Comparison of ENCODE assay signal across 8 mouse cellular contexts in genomic region chr12:101083839-101084195, GRCm38 (mm10). TPM values are rescaled to one million over a fixed set of nuclear protein-coding genes. Genes with fewer than 3 reads are reported as not detected.
A peak's percentile ranks its signal among the peaks of the same experiment; 100 is the strongest.
DNase-seq lines count a peak whose midpoint lies in the region; ATAC-seq and TF ChIP-seq lines count a peak whose summit lies in the region.

No protein-coding gene starts in this region.

- peak overlapping the region; percentile 93 for H3K27ac ChIP-seq in kidney, postnatal 0 days
- H3K27ac ChIP-seq in embryonic facial prominence, embryonic 11.5 days (replicated peaks; ENCODE audit: low read depth, low read length): peak overlapping the region; percentile 95
- peak overlapping the region; percentile 98 for H3K27ac ChIP-seq in intestine, embryonic 16.5 days (ENCODE audit: low read length)
- H3K27ac ChIP-seq in neural tube, embryonic 12.5 days: peak overlapping the region; percentile 98

- H3K9me3 ChIP-seq in kidney, postnatal 0 days (replicated peaks; ENCODE audit: low read length): no peaks in the 10 kb centered on the region
- no peaks in the 10 kb centered on the region for H3K9me3 ChIP-seq in embryonic facial prominence, embryonic 11.5 days (replicated peaks; ENCODE audit: control insufficient read depth, low read length)
- H3K9me3 ChIP-seq in intestine, embryonic 16.5 days (ENCODE audit: control insufficient read depth, low read length): no peaks in the 10 kb centered on the region
- no peaks in the 10 kb centered on the region for H3K9me3 ChIP-seq in neural tube, embryonic 12.5 days

- no peaks in the 10 kb centered on the region for H3K36me3 ChIP-seq in kidney, postnatal 0 days (ENCODE audit: insufficient read depth, low read length)
- H3K36me3 ChIP-seq in embryonic facial prominence, embryonic 11.5 days (replicated peaks; ENCODE audit: control insufficient read depth, insufficient read depth, low read depth, low read length): no peaks in the 10 kb centered on the region; the same call in 1 of the 2 replicates
- no peaks in the 10 kb centered on the region for H3K36me3 ChIP-seq in intestine, embryonic 16.5 days (ENCODE audit: control insufficient read depth, insufficient read depth, low read length)
- H3K36me3 ChIP-seq in neural tube, embryonic 12.5 days: no peaks in the 10 kb centered on the region

- peak overlapping the region; percentile 84 for H3K4me2 ChIP-seq in kidney, postnatal 0 days (ENCODE audit: low read length)
- H3K4me2 ChIP-seq in embryonic facial prominence, embryonic 11.5 days (ENCODE audit: low read depth, low read length): peak overlapping the region; percentile 61
- H3K4me2 ChIP-seq in intestine, embryonic 16.5 days (ENCODE audit: low read depth, low read length): peak overlapping the region; percentile 53
- peak overlapping the region; percentile 82 for H3K4me2 ChIP-seq in neural tube, embryonic 12.5 days (replicated peaks)

- no peak for TF ChIP-seq CTCF in kidney, postnatal 0 days (IDR thresholded peaks at IDR 0.05; ENCODE audit: low read depth)

- H3K4me3 ChIP-seq in kidney, postnatal 0 days (replicated peaks; ENCODE audit: low read depth, low read length): peak overlapping the region; percentile 99
- H3K4me3 ChIP-seq in embryonic facial prominence, embryonic 11.5 days (ENCODE audit: low read depth, low read length): peak overlapping the region; percentile 99
- peak overlapping the region; percentile 94 for H3K4me3 ChIP-seq in intestine, embryonic 16.5 days (ENCODE audit: low read length)
- H3K4me3 ChIP-seq in neural tube, embryonic 12.5 days: peak overlapping the region; percentile 99

- peaks cover 4% of the 10 kb centered on the region; the same call in 1 of the 2 replicates for H3K4me1 ChIP-seq in kidney, postnatal 0 days (replicated peaks; ENCODE audit: insufficient read depth, low read length)
- H3K4me1 ChIP-seq in embryonic facial prominence, embryonic 11.5 days (ENCODE audit: control insufficient read depth, insufficient read depth, low read length): no peaks in the 10 kb centered on the region
- peaks cover 16% of the 10 kb centered on the region for H3K4me1 ChIP-seq in intestine, embryonic 16.5 days (ENCODE audit: control insufficient read depth, insufficient read depth, low read length)
- peaks cover 17% of the 10 kb centered on the region for H3K4me1 ChIP-seq in neural tube, embryonic 12.5 days

- DNase-seq in kidney, postnatal 0 days (ENCODE audit: low spot score): no peak
- no peak for DNase-seq in kidney, adult 9 months
- no peak for DNase-seq in embryonic facial prominence, embryonic 11.5 days (ENCODE audit: low spot score)
- DNase-seq in gastrocnemius, postnatal 10 days: no peak
- DNase-seq in testis, postnatal 14 days (ENCODE audit: low spot score): no peak
- DNase-seq in adrenal gland, adult 18-20 months (ENCODE audit: low spot score in 2 of 2): no peak

- under 1% methylated on average over 23 of the region's 23 CpGs for WGBS in kidney, postnatal 0 days
- under 1% methylated on average over 23 of the region's 23 CpGs for WGBS in embryonic facial prominence, embryonic 11.5 days
- WGBS in intestine, embryonic 16.5 days: 0% methylated on average over 23 of the region's 23 CpGs
- under 1% methylated on average over 23 of the region's 23 CpGs for WGBS in neural tube, embryonic 12.5 days

- H3K27me3 ChIP-seq in kidney, postnatal 0 days (ENCODE audit: insufficient read depth, low read length): no peaks in the 10 kb centered on the region
- no peaks in the 10 kb centered on the region for H3K27me3 ChIP-seq in embryonic facial prominence, embryonic 11.5 days (ENCODE audit: control insufficient read depth, insufficient read depth, low read length)
- no peaks in the 10 kb centered on the region for H3K27me3 ChIP-seq in intestine, embryonic 16.5 days (replicated peaks; ENCODE audit: control insufficient read depth, insufficient read depth, low read length)
- no peaks in the 10 kb centered on the region for H3K27me3 ChIP-seq in neural tube, embryonic 12.5 days (replicated peaks)

- peak; percentile 73; the same call in 1 of the 2 replicates for ATAC-seq in kidney, postnatal 0 days (replicated peaks; ENCODE audit: low FRiP score, low read depth)
- peak; percentile 67; the same call in 1 of the 2 replicates for ATAC-seq in embryonic facial prominence, embryonic 11.5 days (replicated peaks; ENCODE audit: insufficient number of reproducible peaks, low FRiP score, low TSS enrichment, low read depth)
- ATAC-seq in intestine, embryonic 16.5 days: peak; percentile 72
- peak; percentile 76 for ATAC-seq in neural tube, embryonic 12.5 days (ENCODE audit: low FRiP score, low read depth)

- peak overlapping the region; percentile 92 for H3K9ac ChIP-seq in kidney, postnatal 0 days (ENCODE audit: low read depth, low read length)
- H3K9ac ChIP-seq in embryonic facial prominence, embryonic 11.5 days (replicated peaks; ENCODE audit: low read length): peak overlapping the region; percentile 99
- H3K9ac ChIP-seq in intestine, embryonic 16.5 days (ENCODE audit: low read depth, low read length): peak overlapping the region; percentile 100
- peak overlapping the region; percentile 99 for H3K9ac ChIP-seq in neural tube, embryonic 12.5 days

RNA-seq across cellular contexts. Expression of gene Ppp4r3a, which starts 0.3 kb away (rescaled TPM):
- 27.7 and 31.1 TPM in 2 replicates for polyA plus RNA-seq in kidney, postnatal 0 days (2015; fragmentation: Nextera tagmentation; extraction: Ambion mirVana)
- polyA plus RNA-seq in embryonic facial prominence, embryonic 11.5 days (2014; fragmentation: Nextera tagmentation; extraction: Ambion mirVana): 56.4 and 62.9 TPM in 2 replicates
- polyA plus RNA-seq in intestine, embryonic 16.5 days (2015; fragmentation: Nextera tagmentation; extraction: Ambion mirVana): 21.9 and 25.8 TPM in 2 replicates
- polyA plus RNA-seq in neural tube, embryonic 12.5 days (2016; fragmentation: Nextera tagmentation; extraction: Ambion mirVana): 64.8 and 67.4 TPM in 2 replicates
- 10 to 100 TPM; 22.7 to 32.2 TPM for total RNA-seq in gastrocnemius, postnatal 10 days (2021)
- total RNA-seq in adrenal gland, adult 18-20 months (2021): 10 to 100 TPM; 45.2 to 53.9 TPM

RNA-seq across cellular contexts. Expression of gene Ccdc88c, which starts 55.0 kb away (rescaled TPM):
- polyA plus RNA-seq in kidney, postnatal 0 days (2015; fragmentation: Nextera tagmentation; extraction: Ambion mirVana): 7.6 and 7.8 TPM in 2 replicates
- polyA plus RNA-seq in embryonic facial prominence, embryonic 11.5 days (2014; fragmentation: Nextera tagmentation; extraction: Ambion mirVana): 4.8 and 5.2 TPM in 2 replicates
- 13.1 and 13.6 TPM in 2 replicates for polyA plus RNA-seq in intestine, embryonic 16.5 days (2015; fragmentation: Nextera tagmentation; extraction: Ambion mirVana)
- polyA plus RNA-seq in neural tube, embryonic 12.5 days (2016; fragmentation: Nextera tagmentation; extraction: Ambion mirVana): 14.7 and 16.0 TPM in 2 replicates
- total RNA-seq in gastrocnemius, postnatal 10 days (2021): 10 to 100 TPM; 49.5 to 57.8 TPM
- 1 to 10 TPM; 1.1 to 2.1 TPM for total RNA-seq in adrenal gland, adult 18-20 months (2021)
